Mouse (Mus musculus) heart, embryonic 10.5 days (tissue): ENCODE results near the gene Akr1c13. TPM values are rescaled to one million over a fixed set of nuclear protein-coding genes. Genes with fewer than 3 reads are reported as not detected.
A peak's percentile ranks its signal among the peaks of the same experiment; 100 is the strongest.
"Not testable (repeated sequence)": the region's sequence is repeated elsewhere in the genome, so short reads cannot be mapped to it uniquely, and the experiment has no call there.

ENCODE experiments used
- DNase-seq: peaks from one replicate; pipeline ENCODE4 v3.0.0-alpha.2; 2017; ENCODE audit warnings: low spot score
- H3K27ac ChIP-seq: fragments of 300-500 bp; sonication (generic); 2 replicates; pipeline ENCODE4 v1.5.1; 2016; ENCODE audit warnings: mild to moderate bottlenecking
- H3K27me3 ChIP-seq: fragments of 300-500 bp; sonication (generic); 2 replicates; pipeline ENCODE4 v1.6.1; 2016; ENCODE audit warnings: mild to moderate bottlenecking; ENCODE audit not compliant: poor library complexity, insufficient read depth, severe bottlenecking
- H3K36me3 ChIP-seq: fragments of 300-500 bp; sonication (generic); 2 replicates; pipeline ENCODE4 v1.6.1; 2016; ENCODE audit warnings: mild to moderate bottlenecking, moderate library complexity
- H3K4me1 ChIP-seq: fragments of 300-500 bp; sonication (generic); 2 replicates; pipeline ENCODE4 v1.6.1; 2016; ENCODE audit warnings: mild to moderate bottlenecking
- H3K4me3 ChIP-seq: fragments of 300-500 bp; sonication (generic); 2 replicates; pipeline ENCODE4 v1.5.1; 2016; ENCODE audit warnings: mild to moderate bottlenecking, moderate library complexity
- H3K9me3 ChIP-seq: fragments of 300-500 bp; sonication (generic); 2 replicates; pipeline ENCODE4 v1.6.1; 2016; ENCODE audit warnings: mild to moderate bottlenecking, moderate library complexity
- WGBS: fragments of 180-500 bp; shearing (Covaris S2); methylation state at CpG from one replicate; pipeline ENCODE4 v1.1.7; 2016; 5-methylcytosine and 5-hydroxymethylcytosine counted together
- polyA plus RNA-seq: library from polyadenylated mRNA; unstranded; fragments of >200 nt; fragmentation: Nextera tagmentation; extraction: Ambion mirVana; gene quantifications from 2 replicates; pipeline ENCODE4 v1.2.1, GENCODE M21; 2016

Akr1c13 gene
- polyA plus RNA-seq, 1 experiment from 2014 or later = 7.0 TPM

- DNase-seq = no peak
- 41% methylated on average over 1 of the region's 1 CpGs for WGBS
- Histone ChIP-seq H3K9me3 (no peaks in the 10 kb centered on the region), H3K36me3 (no peaks in the 10 kb centered on the region), H3K27ac (no peak overlapping the region), H3K4me3 (no peak overlapping the region), H3K27me3 (no peaks in the 10 kb centered on the region), H3K4me1 (no peaks in the 10 kb centered on the region)
Measured at GRCm38 (mm10) chr13:4206147-4206903, 15.4 kb downstream of the Akr1c13 start.

GRCm38 (mm10) chr13:4211560-4212299 is 20.8 kb downstream of the Akr1c13 start:
- 68% methylated on average over 20 of the region's 20 CpGs for WGBS
- no peak for DNase-seq
- no peak overlapping the region for H3K4me3 ChIP-seq
- no peaks in the 10 kb centered on the region for H3K4me1 ChIP-seq
- no peaks in the 10 kb centered on the region for H3K9me3 ChIP-seq
- H3K27ac ChIP-seq = no peak overlapping the region
- H3K27me3 ChIP-seq = no peaks in the 10 kb centered on the region
- no peaks in the 10 kb centered on the region for H3K36me3 ChIP-seq

GRCm38 (mm10) chr13:4212309-4212708 is 21.4 kb downstream of the Akr1c13 start:
- Histone ChIP-seq H3K4me3 (no peak overlapping the region), H3K27me3 (no peaks in the 10 kb centered on the region), H3K36me3 (no peaks in the 10 kb centered on the region), H3K4me1 (no peaks in the 10 kb centered on the region), H3K9me3 (no peaks in the 10 kb centered on the region), H3K27ac (no peak overlapping the region)
- 54% methylated on average over 3 of the region's 3 CpGs for WGBS
- no peak for DNase-seq

GRCm38 (mm10) chr13:4215496-4215895 is 24.5 kb downstream of the Akr1c13 start:
- not testable (repeated sequence) for DNase-seq, H3K27ac ChIP-seq, H3K27me3 ChIP-seq, H3K4me3 ChIP-seq, H3K36me3 ChIP-seq, H3K9me3 ChIP-seq, H3K4me1 ChIP-seq
- WGBS = 74% methylated on average over 1 of the region's 1 CpGs

- no peaks in the 10 kb centered on the region for H3K4me1 ChIP-seq
- no peak for DNase-seq
- H3K9me3 ChIP-seq = no peaks in the 10 kb centered on the region
- no peaks in the 10 kb centered on the region for H3K36me3 ChIP-seq
- 68% methylated on average over 1 of the region's 1 CpGs for WGBS
- H3K27me3 ChIP-seq = no peaks in the 10 kb centered on the region
- no peak within 1 kb of the TSS for H3K27ac ChIP-seq
- no peak within 1 kb of the TSS for H3K4me3 ChIP-seq
Measured at GRCm38 (mm10) chr13:4228441-4228840, 37.5 kb downstream of the Akr1c13 start, which contains the start of gene Akr1c19. Akr1c19 (plus strand) TSS chr13:4228700.

- no peak overlapping the region for H3K4me3 ChIP-seq
- no peak for DNase-seq
- H3K27ac ChIP-seq = no peak overlapping the region
- no peaks in the 10 kb centered on the region for H3K27me3 ChIP-seq
- no peaks in the 10 kb centered on the region for H3K36me3 ChIP-seq
- no peaks in the 10 kb centered on the region for H3K9me3 ChIP-seq
- WGBS = 81% methylated on average over 8 of the region's 8 CpGs
- no peaks in the 10 kb centered on the region for H3K4me1 ChIP-seq
Measured at GRCm38 (mm10) chr13:4230841-4231623, 40.1 kb downstream of the Akr1c13 start.

GRCm38 (mm10) chr13:4233135-4233534 is 42.2 kb downstream of the Akr1c13 start:
- no peak overlapping the region for H3K27ac ChIP-seq
- H3K9me3 ChIP-seq = no peaks in the 10 kb centered on the region
- 86% methylated on average over 1 of the region's 1 CpGs for WGBS
- no peak overlapping the region for H3K4me3 ChIP-seq
- H3K4me1 ChIP-seq = no peaks in the 10 kb centered on the region
- DNase-seq = no peak
- H3K36me3 ChIP-seq = no peaks in the 10 kb centered on the region
- no peaks in the 10 kb centered on the region for H3K27me3 ChIP-seq

- Histone ChIP-seq H3K36me3 (no peaks in the 10 kb centered on the region), H3K9me3 (no peaks in the 10 kb centered on the region), H3K4me3 (no peak overlapping the region), H3K4me1 (no peaks in the 10 kb centered on the region), H3K27me3 (no peaks in the 10 kb centered on the region), H3K27ac (no peak overlapping the region)
- WGBS = 63% methylated on average over 3 of the region's 3 CpGs
- DNase-seq = no peak
Measured at GRCm38 (mm10) chr13:4233536-4234172, 42.7 kb downstream of the Akr1c13 start.

- Histone ChIP-seq H3K36me3 (no peaks in the 10 kb centered on the region), H3K27ac (no peak overlapping the region; the same call in 1 of the 2 replicates), H3K4me1 (no peaks in the 10 kb centered on the region), H3K4me3 (peak overlapping the region; percentile 47), H3K27me3 (no peaks in the 10 kb centered on the region), H3K9me3 (no peaks in the 10 kb centered on the region)
- 6% methylated on average over 13 of the region's 13 CpGs for WGBS
- peak; percentile 84 for DNase-seq
Measured at GRCm38 (mm10) chr13:4244861-4245559, 54.1 kb downstream of the Akr1c13 start.

GRCm38 (mm10) chr13:4249347-4249746 is 58.4 kb downstream of the Akr1c13 start:
- Histone ChIP-seq H3K36me3 (no peaks in the 10 kb centered on the region), H3K27ac (no peak overlapping the region), H3K4me3 (no peak overlapping the region), H3K9me3 (no peaks in the 10 kb centered on the region), H3K4me1 (no peaks in the 10 kb centered on the region), H3K27me3 (no peaks in the 10 kb centered on the region)
- WGBS = 48% methylated on average over 3 of the region's 3 CpGs
- DNase-seq = no peak
